Mouse (Mus musculus) lung, postnatal 10 days (tissue): ENCODE results near the gene Gpr37l1.

Experiments
- DNase-seq: peaks from one replicate; pipeline ENCODE4 v3.0.0; 2021

The Gpr37l1 gene

GRCm38 (mm10) chr1:135146946-135147701 lies 20.4 kb downstream of the Gpr37l1 start:
- DNase-seq = peak; percentile 95

GRCm38 (mm10) chr1:135146077-135146945 lies 21.2 kb downstream of the Gpr37l1 start, which contains the start of gene Arl8a:
TSS of gene Arl8a (plus strand) at chr1:135146824.
- DNase-seq = peak; percentile 91

- no peak for DNase-seq
Observed at GRCm38 (mm10) chr1:135143940-135144339, 23.5 kb downstream of the Gpr37l1 start.

DNA sequence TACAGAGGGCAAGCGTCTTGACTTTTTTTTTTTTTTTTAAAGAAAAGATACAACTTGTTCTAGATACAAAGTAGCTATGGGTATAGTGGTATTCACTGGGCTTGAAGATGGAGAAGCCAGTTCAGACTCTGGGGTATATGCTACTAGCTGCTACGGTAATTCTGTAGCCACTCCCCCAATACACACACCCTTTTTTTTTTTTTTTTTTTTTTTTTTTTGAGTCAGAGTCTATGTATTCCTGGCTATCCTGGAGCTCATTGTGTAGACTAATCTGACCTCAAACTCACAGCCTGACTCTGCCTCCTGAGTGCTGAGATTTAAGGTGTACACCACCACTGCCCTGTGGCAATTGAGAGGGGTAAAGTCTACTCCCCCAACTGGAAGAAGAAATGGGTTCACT lies 25.0 kb downstream of the Gpr37l1 start:
- no peak for DNase-seq

GRCm38 (mm10) chr1:135139906-135140305 lies 27.6 kb downstream of the Gpr37l1 start:
- no peak for DNase-seq

GRCm38 (mm10) chr1:135136500-135136899 lies 31.0 kb downstream of the Gpr37l1 start:
- DNase-seq = peak; percentile 76

DNA sequence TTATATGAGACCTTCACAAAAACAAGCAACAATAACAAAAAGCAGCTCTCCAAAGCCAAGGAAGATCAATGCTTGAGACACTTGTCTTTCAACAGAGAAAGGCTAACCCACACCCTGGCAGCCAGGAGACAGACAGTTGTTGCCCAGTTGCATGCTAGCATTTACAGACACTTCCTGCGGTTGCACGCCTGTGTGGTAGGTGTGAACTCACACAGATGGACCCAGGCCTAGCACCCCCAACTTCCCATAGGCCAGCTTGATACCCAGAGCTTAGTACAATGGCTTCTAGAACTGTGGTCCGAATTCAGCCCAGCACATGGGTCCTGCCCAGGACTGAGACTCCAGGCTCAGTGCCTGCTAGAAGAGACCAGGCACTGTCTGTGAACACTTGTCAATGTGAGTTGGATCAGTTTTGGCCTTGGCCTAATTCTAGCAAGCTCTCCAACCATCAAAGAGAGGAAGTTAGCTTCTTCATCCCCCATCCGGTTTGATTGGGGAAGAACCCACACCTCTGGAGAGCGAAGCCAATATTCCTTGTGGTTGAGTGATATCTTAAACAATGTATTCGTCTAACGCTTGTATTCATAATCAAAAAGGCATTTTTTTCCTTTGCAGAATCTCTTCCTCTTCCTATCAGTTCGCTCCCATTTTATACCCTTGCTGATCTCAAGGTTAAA lies 32.2 kb downstream of the Gpr37l1 start:
- no peak for DNase-seq

GRCm38 (mm10) chr1:135133678-135134435 lies 33.6 kb downstream of the Gpr37l1 start:
- DNase-seq = no peak

DNA sequence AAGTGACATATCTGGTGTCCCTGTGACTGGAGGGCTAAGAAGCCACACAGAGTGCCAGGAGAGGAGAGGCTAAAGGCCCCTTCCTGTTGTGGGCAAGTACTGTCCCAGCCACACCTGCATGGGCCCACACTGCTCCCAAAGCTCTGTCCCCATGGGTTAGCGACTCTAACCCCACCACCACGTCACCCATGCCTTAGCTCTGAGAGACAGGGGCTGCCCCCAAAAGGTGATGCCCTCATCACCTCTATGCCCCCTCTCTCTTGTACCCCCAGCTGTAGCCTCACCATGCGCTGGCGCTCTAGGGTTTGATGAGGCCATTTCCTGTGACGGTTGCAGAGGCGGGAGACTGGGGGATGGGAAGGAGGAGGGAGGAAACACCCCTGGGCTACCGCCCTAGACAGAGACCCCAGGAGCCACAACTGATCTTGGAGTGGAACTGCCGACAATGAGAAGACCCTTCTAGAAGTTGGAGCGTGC lies 34.5 kb downstream of the Gpr37l1 start:
- DNase-seq = no peak

GRCm38 (mm10) chr1:135132473-135132872 lies 35.0 kb downstream of the Gpr37l1 start, which contains the start of gene Ptpn7:
TSS of gene Ptpn7 (plus strand) at chr1:135132700.
- DNase-seq = peak; percentile 94

GRCm38 (mm10) chr1:135131560-135131959 lies 35.9 kb downstream of the Gpr37l1 start:
- no peak for DNase-seq

GRCm38 (mm10) chr1:135131034-135131433 lies 36.4 kb downstream of the Gpr37l1 start:
- DNase-seq = peak; percentile 70

GRCm38 (mm10) chr1:135130376-135131018 lies 37.0 kb downstream of the Gpr37l1 start:
- no peak for DNase-seq

GRCm38 (mm10) chr1:135129543-135130183 lies 37.8 kb downstream of the Gpr37l1 start:
- DNase-seq = no peak

DNA sequence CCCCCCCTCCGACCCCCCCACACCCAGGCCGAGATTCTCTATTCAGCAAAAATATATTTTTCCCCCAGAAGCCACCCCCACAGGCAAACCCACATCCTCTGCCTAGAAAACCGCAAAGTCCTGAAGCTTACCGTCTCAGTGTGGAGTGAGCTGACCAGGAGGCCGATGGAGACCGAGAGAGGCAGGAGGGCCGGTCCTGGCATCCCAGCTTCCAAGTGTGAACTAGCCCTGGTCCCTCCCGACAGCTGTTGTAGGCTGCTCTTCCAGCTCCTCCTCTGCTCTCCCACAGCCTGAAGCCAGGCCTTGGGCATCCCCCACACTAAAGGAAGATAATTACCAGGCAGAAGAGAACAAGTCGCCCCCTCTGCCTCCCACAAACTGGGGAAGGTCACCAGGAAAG lies 38.5 kb downstream of the Gpr37l1 start:
- no peak for DNase-seq

DNA sequence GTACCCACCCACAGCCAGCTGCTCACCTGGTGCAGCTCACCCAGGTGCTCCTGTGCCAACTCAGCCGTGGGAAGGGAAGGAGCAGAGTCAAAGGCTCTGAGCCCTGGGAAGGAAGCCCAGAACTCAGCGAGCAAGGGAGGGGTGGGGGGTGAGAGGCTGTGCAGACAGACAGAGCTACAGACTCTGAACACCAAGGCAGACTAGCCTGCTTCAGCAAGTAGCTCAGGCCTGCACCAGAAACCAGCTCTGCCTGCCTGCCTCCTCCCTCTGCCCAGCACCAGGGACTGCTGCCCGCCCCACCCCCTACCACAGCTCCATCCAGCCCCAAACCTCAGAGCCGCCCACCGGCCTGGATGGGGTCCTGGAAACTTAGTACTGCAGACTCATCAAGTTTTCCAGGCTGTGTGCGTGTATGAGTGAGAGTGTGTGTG lies 39.5 kb downstream of the Gpr37l1 start:
- no peak for DNase-seq

DNA sequence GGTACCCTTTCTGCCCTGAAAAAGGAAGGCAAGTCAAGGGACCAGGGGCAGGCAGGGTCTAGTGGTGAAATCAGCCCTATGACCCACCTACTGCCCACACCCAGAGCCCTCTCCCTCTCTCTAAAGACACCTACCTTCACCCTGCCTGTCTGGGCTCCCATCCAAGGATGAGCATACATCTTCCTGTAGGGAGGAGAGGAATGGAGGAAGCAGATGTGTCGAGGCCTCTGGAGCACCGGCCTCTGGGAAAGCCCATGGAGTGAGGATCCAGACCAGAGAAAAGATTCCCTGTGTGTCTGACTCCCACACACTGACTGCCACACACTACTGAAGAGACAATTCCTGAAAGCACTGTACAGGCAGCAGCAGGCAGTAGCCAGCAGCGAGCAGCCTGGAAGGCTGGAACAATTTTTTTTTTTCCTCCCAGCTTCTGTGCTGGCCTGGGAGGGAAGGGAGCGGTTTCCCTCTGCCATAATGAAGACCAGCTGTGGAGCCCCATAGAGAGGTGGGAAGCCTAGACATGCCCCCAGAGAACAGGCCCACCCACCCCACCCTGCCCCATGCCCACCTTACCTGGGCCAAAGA lies 40.9 kb downstream of the Gpr37l1 start:
- DNase-seq = no peak

DNA sequence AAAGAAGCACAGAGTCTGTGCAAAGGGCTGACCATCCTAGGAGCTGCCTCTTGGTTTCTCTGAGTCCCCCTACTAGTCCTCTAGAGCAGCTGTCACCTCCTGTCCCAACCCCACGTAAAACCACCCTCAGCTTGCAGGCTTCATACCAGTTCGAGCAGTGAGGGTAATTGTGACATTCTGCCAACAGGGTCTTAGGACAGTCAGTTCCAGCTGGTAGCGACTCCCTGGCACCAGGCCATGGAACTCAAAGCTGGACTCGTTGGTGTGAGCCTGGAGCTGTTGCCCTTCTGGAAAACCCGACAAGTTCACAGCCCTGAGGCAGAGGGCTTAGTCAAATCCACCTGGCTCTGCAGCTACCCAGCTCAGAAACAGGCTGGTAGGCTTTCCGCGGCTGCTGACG lies 41.5 kb downstream of the Gpr37l1 start:
- DNase-seq = peak; percentile 65

DNA sequence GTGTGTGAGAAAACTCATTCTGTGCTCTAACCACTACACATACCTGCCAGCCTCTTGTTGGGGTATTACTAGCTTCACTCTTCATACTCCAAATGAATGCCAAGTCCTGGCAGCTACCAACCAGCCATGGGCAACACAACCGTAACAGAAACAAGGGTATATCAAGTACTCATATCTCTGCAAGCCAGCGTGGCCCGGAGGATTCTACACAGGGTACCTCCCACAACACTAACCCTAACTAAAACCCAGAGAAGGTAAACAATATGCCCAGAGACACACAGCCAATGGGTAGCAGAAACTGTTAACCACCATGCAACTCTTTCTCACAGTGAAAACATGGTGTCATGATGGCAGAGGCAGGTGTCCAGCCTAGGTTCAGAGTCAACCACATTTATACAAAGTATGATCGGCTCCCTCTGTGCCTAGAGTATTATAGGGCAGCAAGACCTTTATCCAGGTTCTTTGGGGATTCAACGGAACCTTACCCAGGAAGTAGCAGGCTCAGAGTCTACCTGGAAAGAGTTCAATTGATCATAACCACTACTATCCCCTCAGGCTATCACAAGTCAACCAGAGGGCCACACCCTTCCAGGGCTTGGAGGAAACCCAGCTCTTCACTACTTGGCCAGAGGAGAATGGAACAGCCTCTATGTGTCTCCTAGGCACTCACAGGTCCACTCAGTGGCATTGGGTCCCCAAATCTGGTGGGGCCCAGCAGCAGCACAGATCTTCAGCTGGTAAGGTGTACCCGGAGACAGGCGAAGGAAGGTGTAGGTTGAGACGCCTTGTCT lies 42.7 kb downstream of the Gpr37l1 start:
- DNase-seq = no peak

DNA sequence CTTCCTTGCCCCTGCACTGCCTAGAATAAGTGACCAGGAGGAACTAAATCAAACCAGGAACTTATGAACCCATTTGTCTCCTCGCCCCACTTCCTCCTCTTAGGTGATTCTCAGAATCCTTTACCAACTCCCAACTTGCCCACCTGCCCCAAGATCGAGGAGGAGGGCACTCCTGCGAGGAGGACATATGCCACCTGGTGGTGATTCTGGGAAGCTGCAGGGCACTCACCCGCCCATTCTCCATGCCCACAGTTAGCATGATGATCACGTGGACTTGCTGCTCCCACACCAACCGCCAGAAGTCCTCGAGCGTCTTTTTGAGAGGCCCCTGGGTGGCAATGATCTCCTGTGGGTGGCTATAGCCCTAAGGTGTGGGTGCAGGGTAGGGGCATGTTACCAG lies 54.8 kb downstream of the Gpr37l1 start:
- peak; percentile 66 for DNase-seq
